Comparison of ENCODE assay signal across 27 mouse cellular contexts in the genomic region with DNA sequence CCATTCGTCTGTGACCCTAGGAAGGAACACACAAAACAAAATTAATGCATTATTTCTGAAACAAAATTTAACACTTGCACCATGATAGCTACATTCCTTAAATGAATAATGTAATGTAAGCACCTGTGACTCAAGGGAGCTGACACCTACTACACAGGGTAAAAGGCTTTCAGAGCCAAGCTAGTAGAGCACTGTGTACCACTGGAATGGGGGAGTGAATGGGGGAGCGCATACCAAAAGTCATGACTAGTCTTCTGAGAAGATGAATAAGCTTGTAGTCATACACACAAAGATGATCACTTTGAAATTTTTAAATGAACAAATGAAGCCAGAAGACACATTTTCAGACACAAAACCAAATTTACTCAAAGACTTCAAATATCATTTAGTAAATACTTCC.
"Had no signal": no experiment of that assay in that cellular context is flagged by ENCODE, and none has a peak within 500 bp of the region (broad histone marks: within the 10 kb centered on the region; RNA-seq: fewer than 3 reads in every experiment).

No protein-coding gene starts in this region.

- DNase-seq: gastrocnemius, adult 2 months; gastrocnemius, postnatal 10 days; gastrocnemius, postnatal 25 days; heart, adult 18-20 months; heart, postnatal 10 days; heart, postnatal 4 days; kidney, adult 18-20 months; kidney, adult 8-10 months; kidney, postnatal 10 days; kidney, postnatal 25 days; kidney, postnatal 4 days; left cerebral cortex, postnatal 4 days had no signal

- H3K27me3 ChIP-seq: heart, embryonic 12.5 days; hindbrain, embryonic 12.5 days; intestine, embryonic 15.5 days; limb, embryonic 13.5 days; limb, embryonic 15.5 days; liver, embryonic 12.5 days had no signal

- H3K4me2 ChIP-seq: heart, embryonic 12.5 days; hindbrain, embryonic 12.5 days; hindbrain, embryonic 14.5 days; intestine, embryonic 15.5 days; limb, embryonic 13.5 days; limb, embryonic 15.5 days; liver, embryonic 12.5 days had no signal

- H3K9ac ChIP-seq: heart, embryonic 12.5 days; hindbrain, embryonic 12.5 days; hindbrain, embryonic 14.5 days; intestine, embryonic 15.5 days; limb, embryonic 13.5 days; limb, embryonic 15.5 days; liver, embryonic 12.5 days; liver, embryonic 14.5 days had no signal

- H3K4me1 ChIP-seq: heart, embryonic 10.5 days; hindbrain, embryonic 10.5 days; hindbrain, embryonic 12.5 days; intestine, embryonic 15.5 days; limb, embryonic 13.5 days; limb, embryonic 15.5 days; liver, embryonic 12.5 days had no signal

- H3K4me3 ChIP-seq: gastrocnemius, adult 2 months; heart, embryonic 10.5 days; heart, embryonic 12.5 days; hindbrain, embryonic 10.5 days; hindbrain, embryonic 12.5 days; intestine, embryonic 15.5 days; layer of hippocampus, adult 2 months; left cerebral cortex, adult 2 months; limb, embryonic 13.5 days; limb, embryonic 15.5 days; liver, embryonic 12.5 days had no signal

- H3K9me3 ChIP-seq: heart, embryonic 10.5 days; heart, embryonic 12.5 days; hindbrain, embryonic 10.5 days; hindbrain, embryonic 12.5 days; intestine, embryonic 15.5 days; limb, embryonic 13.5 days; limb, embryonic 15.5 days; liver, embryonic 12.5 days had no signal

- ATAC-seq: hindbrain, embryonic 16.5 days; inflammation-experienced regulatory T-cells, adult 6 months; intestine, embryonic 15.5 days; intestine, postnatal 0 days; liver, embryonic 12.5 days had no signal

- H3K27ac ChIP-seq: gastrocnemius, adult 2 months; heart, embryonic 10.5 days; hindbrain, embryonic 10.5 days; hindbrain, embryonic 12.5 days; hindbrain, embryonic 14.5 days; intestine, embryonic 15.5 days; layer of hippocampus, adult 2 months; left cerebral cortex, adult 2 months; limb, embryonic 13.5 days; limb, embryonic 15.5 days; liver, embryonic 12.5 days; liver, embryonic 14.5 days had no signal
